Mouse (Mus musculus) heart, adult 8-10 months (tissue): Measurements from ENCODE around the gene Sos1. TPM values are rescaled to one million over a fixed set of nuclear protein-coding genes. Genes with fewer than 3 reads are reported as not detected.

Experiments
- DNase-seq: peaks from one replicate; pipeline ENCODE4 v3.0.0; 2022; ENCODE audit warnings: low spot score
- total RNA-seq, 4 experiments: library from RNA; stranded (reverse); gene quantifications; 2 replicates each; pipeline ENCODE4 v1.2.4; 2022

Gene Sos1
- total RNA-seq, 4 experiments from 2014 or later: 10.6 to 13.2 (median 12.2) TPM

GRCm38 (mm10) chr17:80420998-80421397 is 59.3 kb downstream of the Sos1 start:
- no peak for DNase-seq

GRCm38 (mm10) chr17:80418572-80419210 is 61.6 kb downstream of the Sos1 start:
- no peak for DNase-seq

GRCm38 (mm10) chr17:80411182-80411581 is 69.1 kb downstream of the Sos1 start:
- DNase-seq: no peak

GRCm38 (mm10) chr17:80398243-80398642 is 82.0 kb downstream of the Sos1 start:
- DNase-seq: no peak

GRCm38 (mm10) chr17:80391423-80392403 is 88.5 kb downstream of the Sos1 start:
- peak; percentile 43 for DNase-seq

GRCm38 (mm10) chr17:80390024-80390423 is 90.2 kb downstream of the Sos1 start:
- DNase-seq: no peak

GRCm38 (mm10) chr17:80385671-80386070 is 94.6 kb downstream of the Sos1 start:
- no peak for DNase-seq

- DNase-seq: peak; percentile 22
Measured at GRCm38 (mm10) chr17:80378386-80378785, 101.9 kb downstream of the Sos1 start.

GRCm38 (mm10) chr17:80373726-80374096 is 106.5 kb downstream of the Sos1 start:
- no peak for DNase-seq

- DNase-seq: peak; percentile 78
Measured at GRCm38 (mm10) chr17:80372989-80373725, 107.1 kb downstream of the Sos1 start, which contains the start of gene Gm10190. Gene Gm10190, minus strand, starts transcription at chr17:80373541.

GRCm38 (mm10) chr17:80368606-80369005 is 111.6 kb downstream of the Sos1 start:
- DNase-seq: no peak

GRCm38 (mm10) chr17:80367276-80367675 is 113.0 kb downstream of the Sos1 start:
- DNase-seq: no peak

GRCm38 (mm10) chr17:80360245-80360644 is 120.0 kb downstream of the Sos1 start:
- no peak for DNase-seq

- DNase-seq: no peak
Measured at GRCm38 (mm10) chr17:80347234-80347633, 133.0 kb downstream of the Sos1 start.

- no peak for DNase-seq
Measured at GRCm38 (mm10) chr17:80346591-80347125, 133.6 kb downstream of the Sos1 start.

- DNase-seq: no peak
Measured at GRCm38 (mm10) chr17:80345277-80345676, 135.0 kb downstream of the Sos1 start.

Other genes with a start within 250 kb of the Sos1 start
- 10 to 100 TPM; 13.2 to 17.9 (median 15.3) TPM for gene Morn2, start 190.2 kb downstream of the Sos1 start, total RNA-seq
- gene Dhx57, start 190.0 kb downstream of the Sos1 start, total RNA-seq: 1 to 10 TPM; 4.5 to 7.6 (median 6.1) TPM
- under 1 TPM in 1 of 4 experiments, not detected in 3; 0.37 TPM for gene Arhgef33, start 173.0 kb downstream of the Sos1 start, total RNA-seq
- gene Gm10190, start 106.9 kb downstream of the Sos1 start, total RNA-seq: not detected
- under 1 TPM in 3 of 4 experiments, not detected in 1; 0.11 to 0.26 (median 0.25) TPM for gene Cdkl4, start 97.4 kb upstream of the Sos1 start, total RNA-seq
- gene Map4k3, start 248.0 kb upstream of the Sos1 start, total RNA-seq: 10 to 100 TPM; 19.3 to 25.2 (median 22.0) TPM